ENCODE assay signal across 11 mouse cellular contexts in the genomic region with DNA sequence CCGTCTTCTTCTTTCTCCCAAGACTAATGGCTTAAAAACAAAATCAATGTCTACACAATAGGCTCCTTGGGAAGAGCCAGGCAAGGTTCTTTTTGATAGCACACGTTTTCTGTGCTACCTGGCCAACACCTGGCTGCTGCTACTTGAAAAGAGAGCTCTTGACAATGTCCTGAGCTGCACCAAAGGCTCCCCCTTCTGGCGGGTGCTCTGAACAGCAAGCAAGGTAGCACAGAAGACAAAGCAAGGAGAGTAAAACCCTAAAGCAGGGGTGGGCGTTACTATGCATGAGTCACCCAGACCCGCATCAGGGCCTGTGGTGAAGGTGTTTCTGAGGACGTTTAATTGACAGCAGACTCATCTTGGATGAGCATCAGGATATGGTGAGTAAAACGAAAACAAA. TPM values are rescaled to one million over a fixed set of nuclear protein-coding genes. Genes with fewer than 3 reads are reported as not detected.
A peak's percentile ranks its signal among the peaks of the same experiment; 100 is the strongest.
DNase-seq lines count a peak whose midpoint lies in the region; ATAC-seq and TF ChIP-seq lines count a peak whose summit lies in the region.
"Had no signal": no experiment of that assay in that cellular context is flagged by ENCODE, and none has a peak within 500 bp of the region (broad histone marks: within the 10 kb centered on the region; RNA-seq: fewer than 3 reads in every experiment).

No protein-coding gene starts in this region.

- DNase-seq in cerebellum, adult 2 months, result no peak
- DNase-seq in left cerebral cortex, adult 2 months (ENCODE audit: extremely low spot score in 1 of 2, low spot score in 2 of 2), result peak in 1 of 2 experiments; percentile 18
- DNase-seq in left cerebral cortex, adult 11 months (ENCODE audit: low spot score), result no peak
- DNase-seq in ZHBTc4 (ENCODE audit: low read depth, low spot score), result peak; percentile 80
- DNase-seq in induced T-regulatory cell, adult 2 months (ENCODE audit: low read depth), result peak; percentile 78
- DNase-seq in retina, embryonic 14.5 days (ENCODE audit: low spot score), result peak; percentile 38
- no peak for DNase-seq in right cerebral cortex, postnatal 10 days (ENCODE audit: low spot score in 2 of 2)

- H3K4me1 ChIP-seq in cerebellum, adult 2 months (ENCODE audit: control insufficient read depth, insufficient read depth, low read length), result no peaks in the 10 kb centered on the region
- H3K4me1 ChIP-seq: heart, embryonic 15.5 days; megakaryocyte, embryonic 14.5 days had no signal

- no peak overlapping the region for H3K27ac ChIP-seq in cerebellum, adult 2 months (ENCODE audit: insufficient read depth, low read length)
- no peak overlapping the region for H3K27ac ChIP-seq in left cerebral cortex, adult 2 months
- H3K27ac ChIP-seq: heart, embryonic 15.5 days had no signal

- TF ChIP-seq CTCF in cerebellum, adult 2 months (IDR thresholded peaks at IDR 0.05; ENCODE audit: borderline replicate concordance, insufficient read depth, low read depth, low read length), result peak; percentile 26; the same call in 1 of the 2 replicates
- TF ChIP-seq CTCF in left cerebral cortex, adult 2 months (IDR thresholded peaks at IDR 0.05), result peak; percentile 55

- intact Hi-C loops in left cerebral cortex, adult 2 months (cut with DNase I), result no loop called here

- H3K4me3 ChIP-seq in cerebellum, adult 2 months (replicated peaks; ENCODE audit: insufficient read depth, low read depth, low read length), result no peak overlapping the region
- H3K4me3 ChIP-seq in left cerebral cortex, adult 2 months, result no peak overlapping the region
- H3K4me3 ChIP-seq: heart, embryonic 15.5 days; megakaryocyte, embryonic 14.5 days had no signal

- no peak for ATAC-seq in cerebellum, adult (ENCODE audit: insufficient number of reproducible peaks, low FRiP score, low TSS enrichment)

- H3K27me3 ChIP-seq in cerebellum, adult 2 months (ENCODE audit: control insufficient read depth, insufficient read depth, low read length), result no peaks in the 10 kb centered on the region
- H3K27me3 ChIP-seq: heart, embryonic 15.5 days; megakaryocyte, embryonic 14.5 days had no signal

- TF ChIP-seq POLR2A in cerebellum, adult 2 months (IDR thresholded peaks at IDR 0.05; ENCODE audit: borderline replicate concordance, insufficient read depth, low read length), result no peak

- WGBS in cerebellum, adult 2 months, result 40% methylated on average over 7 of the region's 7 CpGs

RNA-seq across cellular contexts. Expression of a gene that starts 49.5 kb away (rescaled TPM):
- not detected in 2 replicates for polyA plus RNA-seq in cerebellum, adult 2 months (2012; rRNA removed)
- under 1 TPM; 0.14 to 0.20 TPM for total RNA-seq in left cerebral cortex, adult 2 months (2021)
- polyA plus RNA-seq: G1E had no signal

RNA-seq across cellular contexts. Expression of a gene that starts 56.7 kb away (rescaled TPM):
- 0.08 and 0.11 TPM in 2 replicates for polyA plus RNA-seq in cerebellum, adult 2 months (2012; rRNA removed)
- total RNA-seq in left cerebral cortex, adult 2 months (2021), result under 1 TPM; 0.16 to 0.25 TPM
- polyA plus RNA-seq: G1E had no signal

Comparison
In these comparisons a context has a peak if more than half of its experiments do, and no peak if none do; other contexts are left out.
1. DNase-seq: peak in ZHBTc4 (single experiment), induced T-regulatory cell, adult 2 months (single experiment) and retina, embryonic 14.5 days (single experiment); none in cerebellum, adult 2 months (0 of 2), left cerebral cortex, adult 11 months (single experiment) and right cerebral cortex, postnatal 10 days (0 of 2).